Mouse (Mus musculus) hematopoietic stem cell, adult 5-6 weeks (primary cell): ENCODE measurements at regions not wholly inside any gene's neighbourhood (a gene's known extent, or its start where the extent isn't known, plus 50 kb on each side); places are given as distances from the start of the nearest gene placed in this dataset.
A peak's percentile ranks its signal among the peaks of the same experiment; 100 is the strongest.

Experiments used
- ATAC-seq, 2 experiments: fragments of 125-278 bp in 1 of 2; replicated peaks in 1 of 2; 2 replicates each; pipeline ENCODE4 v1.8.0; 2016 to 2017; ENCODE audit warnings: inconsistent platforms in 2 of 2, mild to moderate bottlenecking in 2 of 2, moderate number of reproducible peaks in 2 of 2, low read depth in 1 of 2, moderate TSS enrichment in 1 of 2; ENCODE audit not compliant: low FRiP score in 2 of 2, poor library complexity in 2 of 2, severe bottlenecking in 2 of 2, insufficient read depth in 1 of 2, low TSS enrichment in 1 of 2

DNA sequence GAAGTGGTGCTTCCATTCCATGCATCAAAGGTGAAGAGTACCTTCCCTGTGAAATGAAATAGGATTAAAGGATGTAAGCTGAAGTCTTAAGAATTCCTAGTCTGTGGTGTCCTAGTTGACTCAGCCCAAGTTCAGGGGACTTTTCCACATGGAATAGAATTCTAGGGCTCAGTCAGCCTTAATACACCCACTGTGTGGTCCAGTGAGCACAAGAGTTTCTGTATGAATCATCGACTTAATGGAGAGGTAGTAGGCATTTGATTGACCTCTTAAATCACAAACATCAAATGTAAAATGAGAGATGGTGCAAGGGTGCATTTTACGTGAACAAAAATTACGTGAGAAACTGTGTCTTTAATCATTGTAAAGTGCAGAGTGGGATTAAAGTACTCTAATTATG is 381.1 kb downstream of the Hs3st1 start:
- ATAC-seq: no peak

DNA sequence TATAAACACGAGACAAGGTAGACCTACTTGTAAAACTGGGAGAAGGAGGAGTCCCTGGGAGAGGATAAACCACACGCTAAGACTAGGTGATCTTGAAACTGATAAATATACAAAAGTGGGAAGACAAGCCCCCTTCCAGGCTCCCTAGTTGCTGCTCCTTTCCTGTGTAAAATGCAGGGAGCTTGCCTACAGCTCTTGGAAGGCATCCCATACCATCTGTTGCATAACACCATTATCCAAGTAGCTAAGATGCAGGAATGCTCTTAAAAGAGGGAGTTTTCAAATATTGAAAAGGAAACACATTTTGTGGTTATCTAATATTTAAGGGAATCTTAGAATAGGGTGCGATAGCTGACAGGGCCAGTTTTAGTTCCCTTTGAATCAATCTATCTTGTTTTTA is 406.6 kb downstream of the Hs3st1 start:
- no peak for ATAC-seq

DNA sequence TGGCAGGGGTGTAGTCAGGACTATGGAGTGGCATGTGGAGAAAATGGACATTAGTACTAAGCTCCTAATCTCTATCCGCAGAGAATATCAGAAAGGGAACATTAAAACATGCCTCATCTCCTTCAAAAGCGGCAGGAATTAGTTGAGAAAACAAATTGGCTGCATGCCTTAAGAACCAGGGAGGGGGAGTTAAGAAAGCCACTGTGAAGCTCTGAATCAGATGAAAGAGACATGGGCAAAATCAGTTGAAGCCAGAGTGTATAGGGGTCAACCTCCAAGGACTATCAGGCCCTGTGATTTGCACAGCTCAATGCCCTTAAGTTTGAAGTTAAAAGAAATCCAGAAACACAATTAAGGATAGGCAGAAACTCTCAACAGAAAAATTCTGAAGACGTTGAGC is 408.3 kb downstream of the Hs3st1 start:
- ATAC-seq: no peak

DNA sequence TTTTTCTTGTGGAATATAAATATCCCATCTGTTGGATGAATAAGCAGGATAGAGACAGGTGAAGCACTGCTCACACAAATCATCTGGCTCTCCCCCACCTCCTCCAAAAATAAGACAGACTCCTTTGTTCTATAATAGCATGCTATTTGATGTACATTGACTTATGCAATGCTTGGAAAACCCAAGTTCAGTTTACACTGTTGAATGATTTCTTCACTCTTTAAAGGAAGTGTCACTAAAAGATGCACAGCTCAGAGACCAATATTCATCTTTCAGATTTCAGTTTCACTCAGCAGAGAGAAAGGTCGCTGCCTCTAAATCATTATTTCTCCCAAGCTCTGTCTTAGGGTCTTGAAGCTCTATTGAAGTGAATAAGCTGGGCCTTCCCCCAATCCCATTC is 417.4 kb downstream of the Hs3st1 start:
- ATAC-seq: no peak

DNA sequence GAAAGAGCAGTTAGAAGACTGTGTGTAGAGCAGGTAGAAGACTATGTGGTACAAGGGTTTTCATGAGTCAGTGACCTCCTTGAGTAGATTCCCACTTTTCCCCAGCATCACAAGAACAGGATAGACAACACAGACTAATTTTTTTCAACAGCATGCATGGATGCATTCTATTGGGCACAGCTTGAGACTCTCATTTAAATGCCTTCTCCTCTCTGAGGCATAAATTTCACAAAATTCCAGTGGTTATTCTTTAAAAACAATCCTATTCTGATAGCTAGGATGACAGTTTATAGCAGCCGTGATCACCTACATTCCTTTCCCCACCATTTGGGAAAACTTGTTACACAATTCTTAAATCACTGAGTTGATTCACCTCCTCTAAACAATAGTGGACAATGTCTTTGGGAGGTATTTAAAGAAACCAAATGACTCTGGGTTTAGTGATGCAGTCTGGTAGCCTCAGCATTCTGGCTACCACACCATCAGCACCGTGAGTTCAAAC is 418.7 kb downstream of the Hs3st1 start:
- ATAC-seq: no peak

DNA sequence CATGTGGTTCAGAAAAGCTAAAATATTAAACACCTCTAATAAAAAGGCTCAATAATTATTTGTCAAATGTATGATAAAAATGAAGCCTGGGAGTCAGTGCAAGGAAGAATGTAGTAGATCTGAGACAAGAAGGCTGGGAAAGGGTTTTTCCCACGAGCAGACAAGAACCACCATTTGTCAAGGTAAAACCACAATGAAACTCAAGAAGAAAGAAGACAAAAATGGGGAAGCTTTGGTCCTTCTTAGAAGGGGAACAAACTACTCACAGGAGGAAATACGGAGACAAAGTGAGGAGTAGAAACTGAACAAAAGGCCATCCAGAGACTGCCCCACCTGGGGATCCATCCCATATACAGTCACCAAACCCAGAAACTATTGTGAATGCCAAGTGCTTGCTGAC is 420.0 kb downstream of the Hs3st1 start:
- ATAC-seq: peak in 1 of 2 experiments; percentile 60; a peak in 2 of 4 replicates

DNA sequence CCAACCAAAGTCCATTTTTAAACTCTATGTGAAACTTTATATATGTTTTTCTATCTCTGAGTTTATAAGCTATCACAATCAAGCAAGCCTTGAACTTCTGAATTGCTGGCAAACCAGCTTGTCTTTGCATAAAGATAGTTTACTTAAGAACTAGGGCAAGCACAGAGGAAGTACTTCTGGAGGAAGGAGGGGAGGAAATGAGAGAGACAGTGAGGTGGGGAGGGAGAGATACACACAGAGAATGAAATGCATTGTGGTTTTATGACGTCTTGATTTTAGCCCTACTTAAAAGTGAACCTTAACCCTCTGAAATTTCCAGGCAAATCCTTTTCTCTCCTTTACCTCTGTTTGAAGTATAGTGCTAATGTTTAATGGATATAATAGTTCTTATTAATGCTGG is 421.0 kb downstream of the Hs3st1 start:
- ATAC-seq: no peak; a peak in 1 of 4 replicates

DNA sequence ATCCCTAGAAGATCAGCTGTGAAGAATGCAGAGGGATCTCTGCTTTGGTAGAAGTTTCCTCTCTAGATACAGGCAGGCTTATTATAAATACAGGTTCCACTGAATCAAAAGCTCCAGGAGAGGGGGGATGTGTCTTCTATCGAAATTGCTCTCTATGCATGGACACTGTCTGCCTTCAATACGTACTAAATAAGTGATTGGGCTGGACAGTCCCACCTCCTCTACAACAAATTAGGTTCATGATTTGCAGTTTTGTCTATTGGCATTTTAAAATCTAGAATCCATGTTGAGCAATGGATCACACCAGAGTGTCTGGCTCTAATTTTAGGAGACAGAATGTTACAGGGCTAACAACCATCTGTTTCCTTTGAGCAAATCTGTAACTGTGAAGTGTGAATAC is 429.9 kb downstream of the Hs3st1 start:
- no peak for ATAC-seq

DNA sequence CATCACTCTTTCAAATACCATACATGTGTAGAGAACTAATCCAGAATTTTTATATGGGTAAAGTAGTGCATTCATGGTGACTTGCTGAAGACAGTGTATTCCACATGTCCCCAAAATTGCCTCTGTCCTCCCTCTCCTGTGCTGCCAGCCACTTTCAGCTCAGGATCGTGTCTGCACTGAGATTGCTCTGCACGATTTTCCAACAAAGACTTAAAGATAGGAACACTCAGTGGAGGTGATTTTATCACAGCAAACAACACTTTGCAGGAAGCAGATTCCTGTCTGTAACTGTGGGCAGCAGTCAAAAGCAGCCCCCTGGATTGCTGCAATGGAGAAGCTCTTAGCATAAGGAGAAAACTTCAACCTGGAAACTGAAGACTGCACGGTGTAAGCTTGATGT is 438.8 kb downstream of the Hs3st1 start:
- ATAC-seq: no peak

DNA sequence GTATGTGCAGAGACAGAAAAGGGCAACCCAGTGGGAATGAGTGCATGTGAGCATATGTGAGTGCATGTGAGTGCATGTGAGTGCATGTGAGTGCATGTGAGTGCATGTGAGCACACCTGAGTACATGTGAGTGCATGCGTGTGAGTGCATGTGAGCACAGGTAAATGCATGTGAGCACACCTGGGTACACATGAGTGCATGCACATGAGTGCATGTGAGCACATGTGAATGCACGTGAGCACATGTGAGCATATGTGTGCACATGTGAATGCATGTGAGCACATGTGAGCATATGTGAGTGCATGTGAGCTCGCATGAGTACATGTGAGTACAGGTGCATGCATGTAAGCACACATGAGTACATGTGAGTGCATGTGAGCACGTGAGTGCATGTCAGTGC is 434.6 kb upstream of the Clnk start:
- ATAC-seq: no peak

DNA sequence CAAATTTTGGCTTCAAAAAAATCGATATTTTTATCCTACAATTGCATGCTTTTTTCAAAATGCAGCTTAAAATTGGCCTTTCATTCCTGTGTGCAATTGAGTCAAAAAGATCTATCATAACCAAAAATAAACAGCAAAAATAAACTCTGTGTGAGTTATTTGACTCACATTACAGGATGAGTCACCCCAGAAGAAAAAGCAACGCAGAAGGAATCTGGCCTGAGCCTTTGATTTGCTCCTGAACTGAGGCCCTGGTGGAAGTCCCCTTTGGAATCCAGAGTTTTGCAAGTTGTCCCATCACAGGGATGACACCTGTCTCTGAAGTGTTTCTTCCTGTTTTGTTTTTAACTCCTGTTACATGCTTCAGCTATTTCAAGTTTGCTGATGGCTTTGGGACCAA is 429.2 kb upstream of the Clnk start:
- ATAC-seq: no peak

DNA sequence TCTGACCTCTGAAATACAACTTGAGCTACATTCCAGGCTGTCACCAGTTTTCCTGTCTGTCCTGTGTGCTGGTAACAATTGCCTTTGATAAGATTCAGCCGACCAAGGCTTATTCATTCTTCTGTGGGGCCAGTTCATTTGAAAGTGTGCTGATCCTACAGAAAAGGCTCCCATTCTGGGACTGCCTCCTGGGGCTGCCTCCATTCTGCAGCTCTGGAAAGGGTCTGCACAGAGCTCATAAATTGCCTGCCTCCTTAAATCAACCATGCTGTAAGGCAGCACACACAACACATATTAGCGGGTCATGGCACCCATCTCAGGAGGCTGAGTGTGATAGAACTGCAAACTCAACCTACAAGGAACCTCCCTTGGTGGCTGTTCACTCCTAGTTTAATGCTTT is 416.2 kb upstream of the Clnk start:
- no peak for ATAC-seq

DNA sequence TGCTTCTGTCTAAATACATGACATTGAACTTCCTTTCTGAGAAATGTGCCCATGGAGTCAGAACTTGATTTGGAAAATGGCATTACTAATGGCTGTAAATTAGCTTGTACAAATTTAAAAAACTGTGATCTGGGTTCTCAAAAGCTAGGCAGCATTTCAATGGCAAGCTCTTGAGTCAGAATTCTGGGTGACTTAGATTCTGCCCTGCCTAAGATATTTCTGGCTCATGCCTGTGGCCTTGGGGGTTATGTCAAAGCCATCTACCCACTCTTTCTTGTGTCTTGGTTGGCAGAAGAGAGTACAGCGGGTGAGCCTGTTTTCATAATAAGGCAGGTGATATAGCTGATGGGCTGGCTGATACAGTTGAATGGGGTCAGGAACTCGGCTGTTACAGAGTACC is 404.4 kb upstream of the Clnk start:
- ATAC-seq: no peak

DNA sequence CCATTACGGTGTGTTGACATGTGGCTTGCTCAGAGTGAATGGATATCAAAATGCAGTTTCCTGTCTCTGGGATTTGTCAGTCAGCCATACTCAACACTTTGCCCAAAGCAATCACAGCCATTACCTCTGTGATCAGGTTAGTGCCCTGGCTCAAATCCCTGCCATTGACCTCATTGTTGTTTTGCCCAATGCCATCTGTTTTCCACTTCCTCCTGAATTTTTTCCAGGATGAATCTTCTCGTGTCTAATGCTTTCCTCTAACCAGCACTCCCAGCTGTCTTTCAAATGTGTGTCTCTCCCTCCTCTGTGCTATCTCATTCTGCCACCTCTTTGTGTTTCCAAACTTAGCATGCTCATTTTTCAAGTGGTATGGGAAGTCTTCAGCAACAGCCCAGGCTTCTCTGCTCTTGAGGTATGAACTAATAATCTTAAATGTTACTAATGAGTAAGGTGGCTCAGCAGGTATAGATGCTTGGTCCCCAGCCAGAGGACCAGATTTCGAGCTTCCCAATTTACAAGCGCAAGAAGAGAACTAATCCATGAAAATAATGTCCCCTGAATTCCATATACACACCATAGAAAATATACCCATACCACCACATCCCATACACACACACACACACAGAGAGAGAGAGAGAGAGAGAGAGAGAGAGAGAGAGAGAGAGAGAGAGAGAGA is 397.2 kb upstream of the Clnk start:
- ATAC-seq: no peak

DNA sequence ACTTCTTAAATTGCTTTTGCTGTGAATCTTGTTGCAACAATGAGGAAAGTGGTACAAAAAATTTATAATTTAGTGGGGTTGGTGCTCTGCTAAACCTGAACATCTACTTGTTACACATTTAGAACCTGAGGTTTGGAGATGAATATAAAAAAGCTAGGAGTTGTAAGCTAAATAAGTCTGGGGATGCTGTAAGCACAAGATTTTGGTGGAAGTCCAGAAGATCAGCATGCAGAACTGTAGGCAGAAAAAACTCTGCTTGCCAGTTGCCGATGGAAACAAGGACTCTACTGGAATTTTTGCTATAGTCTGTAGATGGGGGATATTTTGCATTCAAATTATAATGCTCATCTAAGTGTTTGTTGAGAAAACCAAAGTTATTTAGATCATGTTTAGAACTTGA is 390.5 kb upstream of the Clnk start:
- no peak for ATAC-seq

DNA sequence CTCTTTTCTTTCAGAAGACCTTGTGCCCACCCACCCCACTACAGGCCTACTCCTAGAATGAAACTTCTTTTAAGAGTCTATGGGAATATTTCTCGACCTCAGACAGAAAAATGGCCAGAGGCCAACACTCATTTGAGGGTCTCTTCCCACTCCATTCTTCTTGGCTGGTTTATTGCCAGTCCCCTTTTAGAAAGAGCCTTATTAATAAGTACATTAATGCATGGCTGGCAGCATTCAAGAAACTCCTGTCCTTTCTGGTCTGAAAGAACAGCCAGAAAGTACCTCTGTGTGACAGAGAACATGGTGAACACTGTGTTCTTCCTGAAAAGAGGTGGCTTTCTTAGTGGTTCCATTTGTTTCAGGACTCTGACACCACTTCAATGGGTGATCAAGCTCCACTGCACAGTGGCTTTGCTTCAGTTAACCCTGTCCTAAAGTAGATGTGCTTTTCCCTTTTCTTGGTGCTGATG is 384.1 kb upstream of the Clnk start:
- ATAC-seq: no peak

DNA sequence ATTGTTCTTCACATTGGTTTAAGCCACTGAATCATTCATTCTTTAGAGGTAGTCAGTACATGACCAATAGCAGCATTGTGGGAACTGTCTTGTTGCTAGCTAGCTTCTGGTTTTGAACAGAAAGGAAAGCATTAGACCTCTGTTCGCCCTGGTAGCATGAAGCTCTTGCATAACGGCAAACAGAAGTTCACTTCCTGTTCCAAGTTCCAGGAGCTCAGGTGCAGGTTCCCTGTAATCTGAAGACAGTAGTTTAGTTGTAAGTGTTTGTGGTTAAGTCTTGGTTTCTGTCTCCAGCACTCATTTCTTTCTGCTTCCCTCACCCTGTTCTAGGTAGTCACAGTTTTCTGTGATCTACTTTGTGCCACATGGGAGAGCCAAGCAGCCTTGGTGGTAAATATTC is 381.1 kb upstream of the Clnk start:
- peak; percentile 85 to 87 for ATAC-seq

DNA sequence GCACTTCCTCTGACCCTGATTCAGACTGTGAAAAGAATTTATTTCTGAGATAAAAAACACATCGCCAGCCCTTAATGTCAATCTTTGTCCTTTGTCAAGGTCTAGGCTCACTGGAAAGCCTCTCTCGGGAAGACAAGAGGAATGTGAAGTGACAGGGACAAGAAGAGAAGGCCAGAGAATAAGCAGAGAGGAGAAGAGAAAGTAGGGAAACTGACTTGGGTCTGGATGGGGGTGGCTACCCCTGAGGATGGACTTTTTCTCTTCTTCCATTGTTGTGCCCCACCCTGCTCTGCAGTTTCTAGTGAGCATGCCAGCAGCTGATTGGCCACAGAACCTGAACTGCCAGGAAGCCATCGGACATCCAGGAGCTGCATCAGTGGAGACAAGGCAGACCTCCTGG is 375.6 kb upstream of the Clnk start:
- no peak for ATAC-seq

DNA sequence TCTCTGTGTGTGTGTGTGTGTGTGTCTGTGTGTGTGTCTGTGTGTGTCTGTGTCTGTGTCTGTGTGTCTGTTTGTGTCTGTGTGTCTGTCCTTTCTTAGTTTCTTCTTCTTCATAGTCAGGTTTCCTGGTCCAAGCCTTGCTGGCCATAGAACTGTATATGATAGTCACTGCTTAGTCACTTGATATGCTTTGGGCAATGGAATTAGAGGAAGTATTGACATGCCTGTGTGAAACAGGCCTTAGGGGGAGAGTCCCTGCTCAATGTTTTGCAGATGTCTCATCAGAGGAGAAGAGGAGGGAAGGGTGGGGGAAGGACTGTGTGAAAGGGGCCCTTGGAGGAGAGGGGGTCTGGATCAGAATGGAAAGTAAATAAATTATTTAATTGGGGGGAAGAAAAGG is 374.4 kb upstream of the Clnk start:
- peak; percentile 45 to 72; a peak in 2 of 4 replicates for ATAC-seq
